Mouse (Mus musculus) ES-Bruce4 (cell line): ENCODE measurements around the gene Usp39.

Experiments used
- CTCF ChIP-seq: IDR thresholded peaks from one replicate; pipeline ENCODE4 v1.8.1; 2011; ENCODE audit warnings: low read depth, low read length
- EP300 ChIP-seq: IDR thresholded peaks from 2 replicates; pipeline ENCODE4 v1.6.1; 2011; ENCODE audit warnings: low read depth, low read length; ENCODE audit not compliant: insufficient read depth
- POLR2A ChIP-seq: IDR thresholded peaks from one replicate; pipeline ENCODE4 v1.8.1; 2011; ENCODE audit warnings: low read length; ENCODE audit not compliant: insufficient read depth

DNA sequence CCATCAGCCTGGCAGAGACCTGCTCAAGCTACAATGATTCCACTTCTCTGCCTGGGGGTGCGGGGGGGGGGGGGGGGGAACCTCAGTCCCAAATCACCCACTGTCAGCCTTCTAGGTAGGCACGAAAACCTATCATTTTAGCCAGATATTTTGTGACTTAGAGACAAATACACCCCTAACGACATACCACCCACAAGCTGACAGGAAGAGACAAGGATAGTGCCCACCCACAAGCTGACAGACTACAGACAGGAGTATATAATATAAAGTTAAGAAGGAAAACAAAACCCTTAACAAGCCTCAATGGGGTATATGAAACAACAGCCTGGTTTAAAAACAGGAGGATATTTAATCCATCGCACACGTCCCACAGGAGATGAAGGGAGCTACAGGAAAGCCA is 26.5 kb downstream of the Usp39 start:
- TF ChIP-seq CTCF (no peak), POLR2A (no peak), EP300 (no peak)
